Mouse (Mus musculus) neural tube, embryonic 12.5 days (tissue): ENCODE data around the gene Flvcr2. TPM values are rescaled to one million over a fixed set of nuclear protein-coding genes. Genes with fewer than 3 reads are reported as not detected.
A peak's percentile ranks its signal among the peaks of the same experiment; 100 is the strongest.
"Not testable (repeated sequence)": the region's sequence is repeated elsewhere in the genome, so short reads cannot be mapped to it uniquely, and the experiment has no call there.

Experiments used
- ATAC-seq: fragments of 200-750 bp; cut with Nextera tagmentation; 2 replicates; pipeline ENCODE4 v1.8.0; 2017; ENCODE audit warnings: low read depth, mild to moderate bottlenecking, moderate TSS enrichment, moderate library complexity; ENCODE audit not compliant: low FRiP score
- H3K27ac ChIP-seq: fragments of 300-500 bp; sonication (generic); 2 replicates; pipeline ENCODE4 v1.5.1; 2016
- H3K27me3 ChIP-seq: fragments of 300-500 bp; sonication (generic); replicated peaks from 2 replicates; pipeline ENCODE4 v1.6.1; 2016; ENCODE audit warnings: mild to moderate bottlenecking
- H3K36me3 ChIP-seq: fragments of 300-500 bp; sonication (generic); 2 replicates; pipeline ENCODE4 v1.6.1; 2016; ENCODE audit warnings: mild to moderate bottlenecking
- H3K4me1 ChIP-seq: fragments of 300-500 bp; sonication (generic); 2 replicates; pipeline ENCODE4 v1.6.1; 2016
- H3K4me2 ChIP-seq: fragments of 300-500 bp; sonication (generic); replicated peaks from 2 replicates; pipeline ENCODE4 v1.6.1; 2016; ENCODE audit warnings: mild to moderate bottlenecking
- H3K4me3 ChIP-seq: fragments of 300-500 bp; sonication (generic); 2 replicates; pipeline ENCODE4 v1.5.1; 2016
- H3K9ac ChIP-seq: fragments of 300-500 bp; sonication (generic); 2 replicates; pipeline ENCODE4 v1.6.1; 2016; ENCODE audit warnings: mild to moderate bottlenecking
- H3K9me3 ChIP-seq: fragments of 300-500 bp; sonication (generic); 2 replicates; pipeline ENCODE4 v1.6.1; 2016; ENCODE audit warnings: mild to moderate bottlenecking
- WGBS: fragments of 180-500 bp; shearing (Covaris S2); methylation state at CpG from one replicate; pipeline ENCODE4 v1.1.7; 2016; 5-methylcytosine and 5-hydroxymethylcytosine counted together
- polyA plus RNA-seq: library from polyadenylated mRNA; unstranded; fragments of >200 nt; fragmentation: Nextera tagmentation; extraction: Ambion mirVana; gene quantifications from 2 replicates; pipeline ENCODE4 v1.2.1, GENCODE M21; 2016

Flvcr2 gene
- 2.6 and 2.8 TPM in 2 replicates for polyA plus RNA-seq

GRCm38 (mm10) chr12:85745827-85746695 is at the start of gene Flvcr2:
Gene Flvcr2, plus strand, starts transcription at chr12:85746539.
- peak; percentile 83 for ATAC-seq
- Histone ChIP-seq H3K27me3 (peaks cover 14% of the 10 kb centered on the region), H3K27ac (no peak within 1 kb of the TSS), H3K36me3 (no peaks in the 10 kb centered on the region), H3K4me3 (peak within 1 kb of the TSS; percentile 38), H3K9ac (peak within 1 kb of the TSS; percentile 39), H3K9me3 (no peaks in the 10 kb centered on the region), H3K4me2 (peak within 1 kb of the TSS; percentile 94), H3K4me1 (peaks cover 12% of the 10 kb centered on the region)
- under 1% methylated on average over 51 of the region's 51 CpGs for WGBS

- H3K27ac ChIP-seq, H3K36me3 ChIP-seq, H3K27me3 ChIP-seq, H3K9ac ChIP-seq, H3K9me3 ChIP-seq, H3K4me1 ChIP-seq, H3K4me3 ChIP-seq: not testable (repeated sequence)
- 32% methylated on average over 14 of the region's 37 CpGs for WGBS
- ATAC-seq, result peak; percentile 61
- H3K4me2 ChIP-seq, result 0 out of 2 replicates have a peak overlapping the region, but pooled peaks have one; percentile 34
Measured at GRCm38 (mm10) chr12:85698179-85698578, 48.2 kb upstream of the Flvcr2 start.

- H3K9me3 ChIP-seq, result no peaks in the 10 kb centered on the region
- 0 out of 2 replicates have a peak, but pooled peaks cover 4% of the 10 kb centered on the region for H3K4me1 ChIP-seq
- no peak overlapping the region for H3K9ac ChIP-seq
- H3K4me2 ChIP-seq, result no peak overlapping the region
- H3K36me3 ChIP-seq, result no peaks in the 10 kb centered on the region
- H3K27me3 ChIP-seq, result peaks cover 3% of the 10 kb centered on the region; the same call in 1 of the 2 replicates
- no peak for ATAC-seq
- no peak overlapping the region for H3K4me3 ChIP-seq
- no peak overlapping the region for H3K27ac ChIP-seq
- 72% methylated on average over 6 of the region's 6 CpGs for WGBS
Measured at GRCm38 (mm10) chr12:85700191-85700841, 46.0 kb upstream of the Flvcr2 start.

- H3K27ac ChIP-seq, result no peak overlapping the region
- H3K4me1 ChIP-seq, result 0 out of 2 replicates have a peak, but pooled peaks cover 9% of the 10 kb centered on the region
- H3K9me3 ChIP-seq, result no peaks in the 10 kb centered on the region
- peaks cover 6% of the 10 kb centered on the region; the same call in 1 of the 2 replicates for H3K27me3 ChIP-seq
- 88% methylated on average over 7 of the region's 7 CpGs for WGBS
- no peak overlapping the region for H3K9ac ChIP-seq
- no peaks in the 10 kb centered on the region for H3K36me3 ChIP-seq
- H3K4me2 ChIP-seq, result no peak overlapping the region
- no peak overlapping the region for H3K4me3 ChIP-seq
- no peak for ATAC-seq
Measured at GRCm38 (mm10) chr12:85700842-85701223, 45.5 kb upstream of the Flvcr2 start.

GRCm38 (mm10) chr12:85702166-85703055 is 43.9 kb upstream of the Flvcr2 start:
- ATAC-seq, result no peak
- H3K27me3 ChIP-seq, result peaks cover 6% of the 10 kb centered on the region; the same call in 1 of the 2 replicates
- 80% methylated on average over 15 of the region's 15 CpGs for WGBS

GRCm38 (mm10) chr12:85703507-85703906 is 42.8 kb upstream of the Flvcr2 start:
- WGBS, result 84% methylated on average over 3 of the region's 3 CpGs
- ATAC-seq, result no peak
- no peaks in the 10 kb centered on the region for H3K9me3 ChIP-seq

More at GRCm38 (mm10) chr12:85702166-85703055, 43.9 kb upstream of the Flvcr2 start:
- Histone ChIP-seq H3K4me3 (no peak overlapping the region), H3K4me1 (0 out of 2 replicates have a peak, but pooled peaks cover 11% of the 10 kb centered on the region), H3K9ac (no peak overlapping the region), H3K36me3 (no peaks in the 10 kb centered on the region), H3K4me2 (no peak overlapping the region), H3K27ac (no peak overlapping the region), H3K9me3 (no peaks in the 10 kb centered on the region)

GRCm38 (mm10) chr12:85704566-85704965 is 41.8 kb upstream of the Flvcr2 start:
- H3K27me3 ChIP-seq, result peaks cover 6% of the 10 kb centered on the region; the same call in 1 of the 2 replicates
- H3K9me3 ChIP-seq, result no peaks in the 10 kb centered on the region
- H3K4me3 ChIP-seq, result no peak overlapping the region
- ATAC-seq, result no peak
- no peak overlapping the region for H3K27ac ChIP-seq
- H3K36me3 ChIP-seq, result no peaks in the 10 kb centered on the region
- no peak overlapping the region for H3K9ac ChIP-seq
- H3K4me1 ChIP-seq, result 0 out of 2 replicates have a peak, but pooled peaks cover 11% of the 10 kb centered on the region
- peak overlapping the region; percentile 60; the same call in 1 of the 2 replicates for H3K4me2 ChIP-seq
- WGBS, result 69% methylated on average over 7 of the region's 7 CpGs

More at GRCm38 (mm10) chr12:85703507-85703906, 42.8 kb upstream of the Flvcr2 start:
- no peaks in the 10 kb centered on the region for H3K36me3 ChIP-seq
- H3K4me1 ChIP-seq, result 0 out of 2 replicates have a peak, but pooled peaks cover 11% of the 10 kb centered on the region
- no peak overlapping the region for H3K27ac ChIP-seq
- H3K27me3 ChIP-seq, result peaks cover 6% of the 10 kb centered on the region; the same call in 1 of the 2 replicates
- no peak overlapping the region for H3K9ac ChIP-seq
- H3K4me3 ChIP-seq, result no peak overlapping the region
- H3K4me2 ChIP-seq, result no peak overlapping the region

- Histone ChIP-seq H3K4me2 (peak overlapping the region; percentile 60), H3K27ac (no peak overlapping the region), H3K9me3 (no peaks in the 10 kb centered on the region), H3K9ac (peak overlapping the region; percentile 27), H3K4me3 (peak overlapping the region; percentile 18), H3K27me3 (peaks cover 6% of the 10 kb centered on the region; the same call in 1 of the 2 replicates), H3K4me1 (0 out of 2 replicates have a peak, but pooled peaks cover 11% of the 10 kb centered on the region), H3K36me3 (no peaks in the 10 kb centered on the region)
- ATAC-seq, result no peak
- 12% methylated on average over 20 of the region's 20 CpGs for WGBS
Measured at GRCm38 (mm10) chr12:85705002-85705830, 41.1 kb upstream of the Flvcr2 start.

GRCm38 (mm10) chr12:85705831-85706530 is 40.4 kb upstream of the Flvcr2 start:
- H3K36me3 ChIP-seq, result no peaks in the 10 kb centered on the region
- H3K9me3 ChIP-seq, result no peaks in the 10 kb centered on the region
- peaks cover 6% of the 10 kb centered on the region; the same call in 1 of the 2 replicates for H3K27me3 ChIP-seq
- H3K4me1 ChIP-seq, result 0 out of 2 replicates have a peak, but pooled peaks cover 11% of the 10 kb centered on the region
- peak overlapping the region; percentile 27 for H3K9ac ChIP-seq
- 28% methylated on average over 17 of the region's 17 CpGs for WGBS
- ATAC-seq, result no peak
- H3K4me2 ChIP-seq, result peak overlapping the region; percentile 60
- H3K4me3 ChIP-seq, result peak overlapping the region; percentile 18
- H3K27ac ChIP-seq, result no peak overlapping the region

- 0 out of 2 replicates have a peak, but pooled peaks cover 11% of the 10 kb centered on the region for H3K4me1 ChIP-seq
- no peak for ATAC-seq
- H3K27ac ChIP-seq, result no peak overlapping the region
- H3K9me3 ChIP-seq, result no peaks in the 10 kb centered on the region
- no peaks in the 10 kb centered on the region for H3K36me3 ChIP-seq
- H3K4me3 ChIP-seq, result no peak overlapping the region
- WGBS, result 78% methylated on average over 4 of the region's 4 CpGs
- H3K27me3 ChIP-seq, result peaks cover 6% of the 10 kb centered on the region; the same call in 1 of the 2 replicates
- no peak overlapping the region for H3K9ac ChIP-seq
- no peak overlapping the region for H3K4me2 ChIP-seq
Measured at GRCm38 (mm10) chr12:85706906-85707305, 39.4 kb upstream of the Flvcr2 start.
